Mouse (Mus musculus) megakaryocyte, embryonic 14.5 days (primary cell): ENCODE results near the gene Kcnh1. TPM values are rescaled to one million over a fixed set of nuclear protein-coding genes. Genes with fewer than 3 reads are reported as not detected.

Source experiments
- H3K27me3 ChIP-seq: replicated peaks from 2 replicates; pipeline ENCODE3; 2012; ENCODE audit warnings: inconsistent platforms
- H3K36me3 ChIP-seq: replicated peaks from 2 replicates; pipeline ENCODE3; 2012; ENCODE audit warnings: low read length, inconsistent platforms, mixed read lengths
- H3K4me1 ChIP-seq: 2 replicates; pipeline ENCODE4 v1.6.1; 2012; ENCODE audit warnings: inconsistent platforms
- H3K4me3 ChIP-seq: replicated peaks from 2 replicates; pipeline ENCODE3; 2012; ENCODE audit warnings: moderate library complexity, mild to moderate bottlenecking, inconsistent platforms
- H3K9me3 ChIP-seq: 2 replicates; pipeline ENCODE4 v1.6.1; 2012; ENCODE audit warnings: inconsistent platforms
- FLI1 ChIP-seq: IDR thresholded peaks from 2 replicates; pipeline ENCODE4 v1.6.1; 2012; ENCODE audit warnings: low read length, inconsistent platforms, mixed read lengths
- GATA1 ChIP-seq: IDR thresholded peaks from 3 replicates; pipeline ENCODE4 v1.6.1; 2012; ENCODE audit warnings: mixed read lengths, low read length, inconsistent platforms, borderline replicate concordance
- polyA plus RNA-seq: library from polyadenylated mRNA; stranded (reverse); fragments of >175 nt; gene quantifications from 2 replicates; pipeline ENCODE4 v1.2.3, GENCODE M21; 2012; ENCODE audit warnings: low replicate concordance; ENCODE audit not compliant: insufficient read depth

The Kcnh1 gene
- polyA plus RNA-seq, 1 experiment, result not detected

DNA sequence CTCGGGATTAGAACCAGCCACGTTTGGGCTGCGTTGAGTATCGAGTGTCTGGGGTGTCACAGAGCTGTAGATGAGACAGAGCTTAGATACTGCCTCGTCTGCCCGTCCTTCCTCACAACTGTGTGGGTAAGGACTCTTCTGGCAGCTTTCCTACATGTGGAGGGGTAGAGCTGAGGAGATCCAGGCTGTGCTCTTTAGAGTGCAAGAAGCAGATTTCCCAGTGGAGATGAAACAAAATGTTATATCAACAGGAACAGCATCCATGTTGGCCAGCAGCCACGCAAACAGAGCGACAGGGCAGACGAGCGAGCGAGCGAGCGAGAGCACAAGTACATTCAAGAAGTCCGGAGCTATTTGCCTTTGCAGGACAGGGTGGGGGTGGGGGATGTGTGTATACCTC, 3.1 kb downstream of the Kcnh1 start:
- TF ChIP-seq FLI1 (no peak), GATA1 (no peak)
- Histone ChIP-seq H3K27me3 (peaks cover 55% of the 10 kb centered on the region), H3K9me3 (no peaks in the 10 kb centered on the region), H3K4me1 (peaks cover 6% of the 10 kb centered on the region; the same call in 1 of the 2 replicates), H3K36me3 (no peaks in the 10 kb centered on the region), H3K4me3 (no peak overlapping the region)

DNA sequence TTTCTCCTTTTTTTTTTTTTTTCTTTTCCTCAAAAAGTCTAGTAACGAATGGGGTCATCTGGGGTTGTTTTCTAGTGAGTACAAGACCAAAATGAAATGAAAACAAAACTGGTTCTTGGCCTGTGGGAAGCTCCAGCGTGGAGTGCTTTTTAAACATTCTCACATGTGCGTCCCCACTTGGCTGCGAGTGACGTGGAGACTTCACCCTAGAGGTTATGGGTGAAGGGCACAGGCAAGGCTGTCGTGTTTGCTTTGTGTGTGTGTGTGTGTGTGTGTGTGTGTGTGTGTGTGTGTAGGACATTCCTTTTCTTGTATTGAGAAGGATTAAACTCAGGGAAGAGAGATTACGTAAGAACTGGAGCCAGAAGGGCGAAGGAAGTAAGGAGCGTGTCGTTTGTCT, 6.9 kb downstream of the Kcnh1 start:
- no peak for TF ChIP-seq FLI1
- H3K9me3 ChIP-seq, result no peaks in the 10 kb centered on the region
- H3K4me3 ChIP-seq, result no peak overlapping the region
- no peaks in the 10 kb centered on the region for H3K4me1 ChIP-seq
- H3K36me3 ChIP-seq, result no peaks in the 10 kb centered on the region
- peaks cover 25% of the 10 kb centered on the region for H3K27me3 ChIP-seq

DNA sequence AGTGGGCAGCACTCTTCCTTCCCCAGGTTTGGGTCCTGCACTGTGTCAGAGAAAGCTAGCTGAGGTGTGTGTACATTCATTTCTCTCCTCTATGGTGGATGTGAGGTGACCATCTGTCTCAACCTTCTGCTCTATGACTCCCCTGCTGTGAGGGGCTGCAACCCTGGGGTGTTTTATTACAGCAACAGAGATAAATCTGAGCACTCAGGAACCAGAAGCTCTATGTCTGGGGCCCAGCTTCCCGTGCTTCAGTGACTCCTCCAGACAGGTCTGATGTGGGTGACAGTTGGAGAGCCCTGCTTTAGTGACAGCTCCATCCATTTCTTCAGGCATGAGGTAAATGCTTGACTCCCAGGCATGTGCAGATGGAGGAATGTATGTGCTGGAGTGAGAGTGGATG, 12.4 kb downstream of the Kcnh1 start:
- no peaks in the 10 kb centered on the region for H3K4me1 ChIP-seq
- H3K36me3 ChIP-seq, result no peaks in the 10 kb centered on the region
- no peak overlapping the region for H3K4me3 ChIP-seq
- peaks cover 6% of the 10 kb centered on the region for H3K27me3 ChIP-seq
- H3K9me3 ChIP-seq, result no peaks in the 10 kb centered on the region
- TF ChIP-seq GATA1 (no peak), FLI1 (no peak)

DNA sequence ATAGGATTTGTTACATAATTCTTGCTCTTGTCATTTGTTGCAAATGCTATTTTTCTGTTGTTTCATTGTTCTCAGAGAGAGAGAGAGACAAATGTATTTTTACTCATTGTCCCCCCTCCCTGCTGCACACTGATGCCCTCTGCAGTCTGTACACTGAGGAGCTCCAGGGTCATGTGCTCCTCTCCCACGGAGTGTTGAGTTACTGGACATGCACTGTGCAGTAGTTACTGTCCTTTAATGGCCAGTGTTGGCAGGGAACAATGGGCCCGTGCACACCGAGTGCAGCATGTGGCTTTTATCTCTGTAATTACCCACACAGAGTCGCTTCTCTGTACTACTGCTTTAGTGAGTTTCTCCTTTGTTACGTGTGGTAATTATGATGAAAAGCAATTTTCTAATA, 17.4 kb downstream of the Kcnh1 start:
- Histone ChIP-seq H3K4me1 (no peaks in the 10 kb centered on the region), H3K36me3 (no peaks in the 10 kb centered on the region), H3K27me3 (peaks cover 7% of the 10 kb centered on the region), H3K9me3 (no peaks in the 10 kb centered on the region), H3K4me3 (no peak overlapping the region)
- no peak for TF ChIP-seq FLI1

DNA sequence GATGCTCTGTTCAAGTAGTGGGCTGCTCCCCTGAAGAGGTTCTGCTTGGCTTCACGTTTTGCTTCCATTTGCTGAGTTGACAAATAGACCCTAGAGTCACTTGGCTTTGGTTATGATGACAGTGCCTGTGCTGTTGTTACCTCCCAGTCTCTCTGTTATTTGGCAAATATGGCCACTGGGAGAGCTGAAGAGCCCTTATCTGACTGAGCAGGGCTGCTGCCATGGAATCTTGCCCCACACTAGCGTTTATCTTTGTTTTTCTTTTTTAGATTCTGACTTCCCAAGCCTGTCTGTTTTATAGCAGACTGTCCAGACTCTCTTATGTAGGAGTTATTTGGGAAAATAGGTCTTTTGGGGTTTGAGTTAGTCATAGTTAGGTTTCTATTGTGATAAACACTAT, 21.9 kb downstream of the Kcnh1 start:
- Histone ChIP-seq H3K36me3 (no peaks in the 10 kb centered on the region), H3K27me3 (peaks cover 7% of the 10 kb centered on the region), H3K4me1 (no peaks in the 10 kb centered on the region), H3K9me3 (peaks cover 5% of the 10 kb centered on the region; the same call in 1 of the 2 replicates), H3K4me3 (no peak overlapping the region)
- TF ChIP-seq FLI1, result no peak
- no peak for TF ChIP-seq GATA1

DNA sequence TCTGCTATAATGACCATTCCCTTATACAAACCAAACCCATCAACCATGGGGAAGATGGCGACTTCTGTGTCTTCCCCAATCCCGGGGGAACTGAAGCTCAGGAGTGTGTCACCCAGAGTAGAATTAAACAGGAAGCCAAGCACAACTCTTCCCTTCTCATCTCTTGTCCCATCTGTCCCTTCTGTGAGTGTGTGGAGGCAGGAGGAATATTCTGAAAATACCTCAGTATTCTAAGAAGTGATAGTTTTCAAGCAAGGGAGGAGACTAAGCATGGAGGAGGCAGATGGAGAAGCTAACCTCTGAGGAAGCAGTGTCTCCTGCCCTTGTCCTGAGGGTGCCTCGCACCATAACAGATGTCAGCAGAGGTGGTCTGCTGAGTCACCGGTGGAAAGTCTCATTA, 24.1 kb downstream of the Kcnh1 start:
- no peak for TF ChIP-seq GATA1
- no peak for TF ChIP-seq FLI1
- Histone ChIP-seq H3K4me1 (no peaks in the 10 kb centered on the region), H3K9me3 (peaks cover 5% of the 10 kb centered on the region; the same call in 1 of the 2 replicates), H3K36me3 (no peaks in the 10 kb centered on the region), H3K4me3 (no peak overlapping the region), H3K27me3 (peaks cover 5% of the 10 kb centered on the region)

DNA sequence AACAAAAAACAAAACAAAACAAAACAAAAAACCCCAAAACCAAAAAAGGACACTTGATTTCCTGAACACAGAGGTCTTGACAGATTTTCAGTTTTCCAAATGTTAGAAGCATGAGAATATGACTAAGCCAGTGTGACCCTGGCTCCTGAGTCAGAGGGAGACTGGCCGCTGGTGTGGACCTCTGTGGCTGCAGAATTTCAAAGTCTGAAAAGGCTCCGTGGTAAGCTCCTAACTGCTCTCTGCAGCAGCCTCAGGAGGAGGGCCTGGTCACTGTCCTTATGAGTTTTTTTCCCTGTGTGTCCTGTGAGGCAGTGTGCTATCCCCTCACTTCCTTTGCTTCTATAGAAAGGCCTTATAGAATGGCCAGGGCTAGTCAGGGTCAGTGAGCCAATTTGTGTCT, 29.6 kb downstream of the Kcnh1 start:
- H3K27me3 ChIP-seq, result no peaks in the 10 kb centered on the region
- no peak overlapping the region for H3K4me3 ChIP-seq
- H3K36me3 ChIP-seq, result no peaks in the 10 kb centered on the region
- TF ChIP-seq GATA1 (no peak), FLI1 (no peak)
- H3K9me3 ChIP-seq, result peaks cover 5% of the 10 kb centered on the region; the same call in 1 of the 2 replicates
- no peaks in the 10 kb centered on the region for H3K4me1 ChIP-seq

DNA sequence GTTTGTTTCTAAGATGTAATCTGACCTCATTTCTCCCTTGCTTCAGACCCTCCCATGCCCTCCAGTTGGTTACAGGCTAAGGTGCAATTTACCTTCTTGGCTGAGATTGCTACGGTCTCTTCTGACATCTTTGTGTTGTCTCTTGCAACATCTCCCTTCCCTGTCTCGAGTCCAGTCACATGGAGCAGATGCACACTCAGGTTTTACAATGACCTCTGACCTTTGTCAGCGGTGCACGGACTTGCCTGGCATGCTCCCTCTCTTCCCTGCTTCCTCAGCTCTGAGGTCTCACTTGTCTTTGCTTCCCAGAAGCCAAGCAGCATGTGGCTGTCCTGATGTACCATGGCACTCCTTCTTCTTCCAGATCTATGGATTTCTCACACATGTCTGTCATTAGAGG, 33.6 kb downstream of the Kcnh1 start:
- Histone ChIP-seq H3K36me3 (no peaks in the 10 kb centered on the region), H3K4me1 (no peaks in the 10 kb centered on the region), H3K27me3 (peaks cover 4% of the 10 kb centered on the region), H3K9me3 (peaks cover 18% of the 10 kb centered on the region), H3K4me3 (no peak overlapping the region)
- TF ChIP-seq FLI1, result no peak
- no peak for TF ChIP-seq GATA1

DNA sequence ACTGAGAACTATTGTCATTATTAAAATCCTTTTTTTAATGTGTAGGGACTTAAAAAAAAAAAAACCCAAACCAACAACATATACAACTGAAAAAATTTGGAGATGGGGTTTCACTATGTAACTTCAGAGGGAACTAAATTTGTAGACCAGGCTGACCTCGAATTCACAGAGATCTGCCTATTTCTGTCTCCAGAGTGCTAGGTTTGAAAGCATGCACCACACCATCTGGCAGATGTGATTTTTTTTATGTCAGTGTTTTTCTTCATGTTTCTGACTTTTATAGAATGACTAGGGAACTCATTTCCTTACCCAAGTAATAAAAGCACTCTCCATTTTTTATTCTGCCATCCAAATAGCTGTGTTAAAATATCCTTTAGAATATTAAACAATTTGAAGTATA, 42.1 kb downstream of the Kcnh1 start:
- Histone ChIP-seq H3K4me1 (no peaks in the 10 kb centered on the region), H3K4me3 (no peak overlapping the region), H3K36me3 (no peaks in the 10 kb centered on the region), H3K27me3 (peaks cover 3% of the 10 kb centered on the region), H3K9me3 (peaks cover 9% of the 10 kb centered on the region)
- TF ChIP-seq FLI1, result no peak
- no peak for TF ChIP-seq GATA1

DNA sequence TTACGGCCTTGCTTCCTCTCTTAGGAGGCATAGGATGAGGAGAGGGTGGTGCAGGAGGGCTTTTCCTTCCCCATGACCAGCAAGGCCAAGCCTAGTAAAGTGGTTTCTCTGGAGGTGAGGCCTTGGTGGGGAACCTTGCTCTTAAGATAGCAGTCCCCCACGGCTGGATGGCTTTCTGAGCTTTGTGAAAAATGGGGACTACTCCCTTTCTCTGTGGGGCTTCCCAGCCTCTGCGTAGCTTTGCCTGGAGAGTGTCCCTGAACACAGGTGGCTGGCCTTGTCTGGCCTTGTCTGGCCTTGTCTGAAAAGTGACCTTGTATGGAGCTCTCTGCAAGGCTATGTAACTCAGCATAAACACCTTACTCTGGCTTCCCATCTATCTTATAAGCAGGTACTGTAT, 56.3 kb downstream of the Kcnh1 start:
- peaks cover 10% of the 10 kb centered on the region for H3K9me3 ChIP-seq
- H3K4me3 ChIP-seq, result no peak overlapping the region
- H3K4me1 ChIP-seq, result no peaks in the 10 kb centered on the region
- peaks cover 4% of the 10 kb centered on the region for H3K27me3 ChIP-seq
- H3K36me3 ChIP-seq, result no peaks in the 10 kb centered on the region
- no peak for TF ChIP-seq GATA1
- TF ChIP-seq FLI1, result no peak

DNA sequence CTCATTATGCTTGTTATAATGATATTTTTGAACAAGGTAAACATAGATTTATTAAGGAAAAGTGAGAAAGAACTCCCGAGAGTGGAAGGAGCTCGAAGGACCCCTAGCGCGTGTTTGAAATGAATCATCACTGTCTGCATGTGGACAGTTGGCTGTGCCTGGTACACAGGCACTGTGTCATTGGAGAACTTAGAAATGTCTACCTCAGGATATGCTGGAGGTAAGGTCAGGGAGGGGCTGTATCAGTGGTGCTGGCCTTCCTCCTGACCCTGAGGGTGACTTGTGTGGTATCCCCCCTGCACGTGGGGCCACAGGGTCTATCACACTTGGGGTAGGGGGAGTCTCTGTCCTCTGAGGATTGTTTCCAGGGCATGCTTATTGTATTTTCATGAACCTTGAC, 68.6 kb downstream of the Kcnh1 start:
- H3K9me3 ChIP-seq, result no peaks in the 10 kb centered on the region
- H3K4me3 ChIP-seq, result no peak overlapping the region
- TF ChIP-seq GATA1 (no peak), FLI1 (no peak)
- no peaks in the 10 kb centered on the region for H3K36me3 ChIP-seq
- no peaks in the 10 kb centered on the region for H3K27me3 ChIP-seq
- H3K4me1 ChIP-seq, result no peaks in the 10 kb centered on the region

DNA sequence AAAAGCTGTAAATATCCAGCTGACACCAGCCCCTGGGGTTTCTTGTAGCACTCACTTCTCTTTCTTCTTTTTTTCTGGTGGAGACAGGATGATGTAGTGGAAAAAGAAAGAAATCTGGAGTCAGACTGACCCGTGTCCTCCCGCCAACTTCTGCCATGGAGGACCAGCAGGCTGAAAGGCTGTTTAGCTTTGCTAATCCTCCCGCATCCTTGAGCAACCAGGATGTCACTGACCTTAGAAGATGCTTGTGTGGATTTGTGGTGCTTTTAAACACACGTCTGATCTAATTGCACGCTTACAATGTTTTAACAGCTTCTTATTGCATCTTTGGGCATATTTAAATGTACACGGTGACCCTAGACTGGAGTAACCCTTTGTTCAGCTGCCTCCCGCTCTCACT, 69.0 kb downstream of the Kcnh1 start:
- Histone ChIP-seq H3K9me3 (no peaks in the 10 kb centered on the region), H3K36me3 (no peaks in the 10 kb centered on the region), H3K4me3 (no peak overlapping the region), H3K4me1 (no peaks in the 10 kb centered on the region), H3K27me3 (no peaks in the 10 kb centered on the region)
- TF ChIP-seq GATA1, result no peak
